Mouse (Mus musculus): ENCODE results near the gene Efnb3.

Gene Efnb3

DNA sequence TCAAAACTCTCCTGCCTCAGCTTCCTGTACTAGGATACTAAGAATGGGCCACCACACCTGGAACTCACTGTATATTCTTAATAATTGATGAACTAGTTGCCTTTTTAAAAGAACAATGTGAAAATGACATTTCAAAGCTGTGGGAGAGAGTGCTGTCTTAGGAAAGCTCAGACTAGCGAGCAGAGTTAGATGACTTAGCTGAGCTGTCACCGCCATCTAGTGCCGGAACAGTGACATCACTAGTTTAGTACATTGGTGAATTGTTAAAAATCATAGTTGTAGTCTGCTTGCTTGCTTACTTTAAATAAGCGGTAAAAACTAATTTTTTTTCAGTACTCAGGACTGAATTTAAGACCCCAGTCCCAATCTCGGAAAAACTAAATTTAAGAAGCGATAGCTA lies 46.2 kb downstream of the Efnb3 start:
- peak; percentile 72 to 85 for DNase-seq (ENCODE audit: low spot score in 2 of 2)

DNA sequence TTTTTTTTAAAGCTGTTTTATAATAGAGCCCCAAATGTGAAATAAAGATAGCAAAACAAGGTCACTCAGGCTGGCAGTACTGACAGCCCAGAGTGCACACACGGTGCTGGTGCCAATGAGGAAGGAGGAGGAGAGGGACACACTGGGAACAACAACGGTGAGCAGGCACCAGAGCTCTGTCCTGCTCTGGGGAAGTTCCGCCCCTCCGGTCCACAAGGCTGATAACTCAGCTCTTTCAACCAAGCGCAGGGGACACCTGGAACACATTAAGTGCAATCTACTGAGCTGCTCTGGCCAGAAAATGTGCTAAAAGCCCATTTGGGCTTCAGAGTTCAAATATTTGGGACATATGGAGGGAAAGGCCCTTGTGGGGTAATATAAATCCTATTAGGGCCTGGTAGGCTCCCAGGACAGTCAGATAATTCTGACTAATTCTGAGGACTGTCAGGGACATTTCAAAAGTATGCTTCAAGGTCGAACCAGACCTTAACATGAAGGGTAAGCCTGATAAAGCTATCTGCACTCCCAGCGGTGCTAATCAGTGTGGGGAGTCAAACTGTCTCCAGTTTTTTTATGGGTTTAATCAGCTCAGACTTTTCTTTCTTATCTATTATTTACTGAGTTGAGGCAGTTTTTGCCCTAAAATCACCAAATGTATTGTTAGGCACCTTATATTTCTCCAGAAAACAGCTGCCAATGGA lies 49.1 kb downstream of the Efnb3 start:
- no peak for DNase-seq (ENCODE audit: low spot score in 2 of 2)

Measured in right cerebral cortex, postnatal 10 days (tissue).